Mouse (Mus musculus): ENCODE data around the gene Hdac9. TPM values are rescaled to one million over a fixed set of nuclear protein-coding genes. Genes with fewer than 3 reads are reported as not detected.

The Hdac9 gene
- 1 to 10 TPM; 3.6 to 6.6 (median 5.9) TPM for total RNA-seq (2022)

DNA sequence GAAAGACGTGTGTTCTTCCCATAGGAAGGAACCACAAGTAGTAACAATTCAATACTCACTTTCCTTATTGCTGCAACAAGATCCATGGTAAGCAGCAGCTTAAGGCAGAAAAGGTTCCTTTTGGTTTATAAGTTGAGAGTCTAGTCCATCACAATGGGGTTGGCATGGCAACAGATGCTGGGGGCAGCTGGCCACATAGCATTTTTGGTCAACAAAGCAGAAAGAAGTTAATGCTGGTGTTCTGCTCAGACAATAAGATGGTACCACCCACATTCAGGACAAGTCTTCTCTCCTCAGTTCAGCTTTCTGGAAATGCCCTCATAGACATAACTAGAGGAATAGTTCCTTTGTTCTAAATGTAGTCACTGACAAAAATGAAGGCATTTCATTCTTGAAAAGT, at the start of gene Hdac9:
TSS of gene Hdac9 (minus strand) at position 101 of the 400 bp plus-strand sequence.
- DNase-seq (ENCODE audit: low spot score in 2 of 2), result no peak

DNA sequence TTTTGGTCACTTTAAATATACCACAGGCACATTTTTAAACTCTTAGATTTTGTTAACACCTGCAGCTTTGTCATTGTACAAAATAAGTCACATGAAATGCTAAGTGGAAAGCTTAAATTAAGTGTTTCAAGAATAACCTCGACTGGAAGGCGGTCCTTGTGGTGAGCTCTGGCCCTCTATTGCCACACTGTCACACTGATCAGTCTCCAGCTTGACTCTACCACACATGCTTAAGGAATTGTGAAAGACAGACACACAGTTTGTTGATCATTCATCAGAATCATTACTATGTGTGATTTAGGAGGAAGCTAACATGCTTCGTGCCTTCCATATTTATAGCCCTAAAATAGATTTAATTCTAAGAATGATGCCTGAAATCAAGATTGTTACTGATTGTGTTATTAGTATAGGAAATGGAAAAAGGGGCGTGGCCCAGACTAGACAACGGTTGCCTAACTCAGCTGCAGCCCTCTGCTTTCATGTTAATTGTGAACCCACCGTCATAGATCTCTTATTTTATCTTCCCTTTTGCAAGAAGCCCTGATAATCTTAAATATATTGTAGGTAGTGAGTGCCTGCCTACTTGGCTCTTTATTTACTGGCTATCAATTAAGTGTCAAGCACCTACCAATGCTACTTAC, 32.3 kb upstream of the Hdac9 start:
- DNase-seq (ENCODE audit: low spot score in 2 of 2), result no peak

DNA sequence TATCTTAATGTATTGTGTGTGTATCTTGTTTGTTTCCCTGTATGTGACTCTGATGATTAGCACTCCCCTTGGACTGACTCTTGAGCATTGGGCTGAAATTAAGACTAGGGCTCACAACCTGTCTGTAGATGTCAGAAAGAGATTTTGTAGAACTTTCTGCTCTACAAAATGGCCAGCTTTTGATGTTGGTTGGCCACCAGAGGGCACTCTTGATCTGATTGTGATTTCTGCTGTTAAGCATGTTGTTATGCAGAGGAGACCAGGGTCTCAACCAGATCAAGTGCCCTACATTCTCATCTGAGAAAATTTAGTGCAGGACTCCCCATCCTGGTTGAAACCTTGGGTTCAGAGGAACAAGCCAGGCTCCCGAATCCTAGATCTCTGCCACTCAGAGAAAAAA, 21.0 kb upstream of the Hdac9 start:
- DNase-seq (ENCODE audit: low spot score in 2 of 2), result no peak

DNA sequence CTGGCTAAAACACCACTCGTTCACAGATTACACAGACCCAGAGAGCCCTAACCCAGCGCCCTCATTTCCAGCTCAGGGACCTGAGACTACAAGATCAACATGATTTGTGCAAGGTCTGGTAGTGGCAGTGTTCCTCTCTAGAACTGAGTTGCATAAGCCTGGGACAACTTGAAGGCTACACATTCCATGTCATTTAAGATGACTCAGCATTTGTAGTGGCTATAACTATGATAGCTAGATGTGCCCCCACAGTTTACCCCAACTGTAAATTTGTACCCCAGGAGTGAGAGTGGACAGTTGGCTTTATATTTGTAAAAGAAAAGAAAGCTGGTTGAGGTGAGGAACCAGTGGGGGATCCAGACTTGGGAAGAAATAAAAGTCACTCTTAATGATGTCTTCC, 8.9 kb downstream of the Hdac9 start:
- no peak for DNase-seq (ENCODE audit: low spot score in 2 of 2)

DNA sequence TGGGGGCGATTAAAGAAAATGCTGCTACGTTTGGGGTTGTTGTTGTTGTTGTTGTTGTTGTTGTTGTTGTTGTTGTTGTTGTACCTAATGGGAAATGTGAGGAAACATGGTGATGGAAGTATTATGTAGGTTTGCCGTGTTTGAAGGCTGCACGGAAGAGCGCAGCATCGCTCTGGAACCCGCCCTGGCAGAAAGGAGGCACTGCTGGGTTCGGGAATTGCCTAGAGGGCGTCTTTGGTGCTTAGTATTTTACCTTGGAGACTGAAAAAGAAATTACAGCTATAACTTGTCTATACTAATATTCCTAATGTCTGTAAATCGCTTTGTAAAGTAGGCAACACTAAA, 9.4 kb downstream of the Hdac9 start:
- no peak for DNase-seq (ENCODE audit: low spot score in 2 of 2)

DNA sequence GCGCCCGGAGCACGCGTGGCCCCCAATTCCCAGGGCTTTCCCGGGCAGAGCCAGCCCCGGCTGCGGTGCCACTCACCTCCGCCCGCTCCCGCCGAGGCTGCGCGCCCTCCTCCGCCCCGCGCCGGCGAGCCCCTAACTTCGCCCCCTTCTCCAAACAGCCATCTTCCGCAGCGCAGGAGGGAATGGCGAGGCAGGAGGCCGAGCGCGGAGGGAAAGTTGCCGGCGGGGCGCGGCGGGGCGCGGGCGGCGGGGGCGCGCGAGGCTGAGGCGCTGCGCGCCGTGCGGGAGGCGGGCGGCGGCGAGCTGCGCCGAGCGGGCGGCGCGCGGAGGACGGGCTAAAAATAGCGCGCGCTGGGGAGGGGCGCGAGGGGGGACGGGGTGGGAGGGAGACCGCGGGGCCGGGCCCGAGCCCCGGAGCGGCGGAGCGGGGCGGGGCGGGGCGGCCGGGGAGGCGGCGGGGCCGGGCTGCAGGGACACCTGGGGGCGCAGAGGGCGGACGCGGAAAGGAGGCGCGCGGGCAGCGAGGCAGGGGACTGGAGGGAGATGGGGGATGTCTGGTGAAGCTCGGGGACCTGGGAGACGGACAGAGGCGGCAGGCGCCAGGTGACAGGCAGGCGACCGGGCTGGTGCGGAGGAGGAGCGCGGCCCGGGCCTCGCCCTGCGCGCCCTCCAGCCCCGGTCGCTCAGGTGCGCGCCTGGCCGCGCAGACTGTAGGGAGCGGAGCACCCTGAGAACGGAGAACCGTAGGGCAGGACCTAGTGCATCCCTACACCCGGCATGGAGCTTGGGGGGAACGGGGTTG, 10.0 kb downstream of the Hdac9 start:
- DNase-seq (ENCODE audit: low spot score in 2 of 2), result no peak

DNA sequence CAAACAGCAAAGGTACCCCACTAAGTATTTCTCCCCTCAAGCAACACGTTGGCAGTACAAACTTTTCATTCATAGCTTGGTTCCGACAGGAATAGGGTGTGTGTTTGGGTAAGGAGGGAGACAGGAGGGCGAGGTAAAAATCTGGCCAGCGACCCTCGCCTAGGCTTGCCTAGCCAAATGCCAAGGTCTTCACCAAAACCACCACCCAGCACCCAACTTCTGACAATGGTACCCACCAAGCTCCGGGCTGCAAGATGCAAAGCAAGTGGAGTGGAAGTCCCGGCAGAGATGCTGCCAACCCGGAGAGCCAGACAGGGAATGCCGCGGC, 10.6 kb downstream of the Hdac9 start:
- no peak for DNase-seq (ENCODE audit: low spot score in 2 of 2)

DNA sequence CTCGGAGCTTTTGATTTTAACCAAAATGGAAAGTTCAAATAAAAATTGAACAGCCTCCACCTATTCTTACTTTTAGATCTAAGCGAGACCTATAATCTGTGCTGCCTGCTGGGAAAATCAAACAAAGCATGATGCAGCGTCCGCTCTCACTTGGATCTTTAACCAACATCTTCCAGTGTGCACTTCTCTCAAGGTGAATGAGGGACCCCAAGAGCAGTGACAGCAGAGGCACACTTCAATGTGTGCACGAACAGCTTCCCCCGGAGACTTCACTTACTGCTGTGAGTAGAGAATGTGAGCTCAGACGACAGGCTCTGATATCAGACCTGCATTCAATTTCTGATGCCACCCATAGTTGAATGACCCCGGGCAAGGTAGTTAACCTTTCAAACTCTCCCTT, 16.7 kb downstream of the Hdac9 start:
- DNase-seq (ENCODE audit: low spot score in 2 of 2), result no peak

DNA sequence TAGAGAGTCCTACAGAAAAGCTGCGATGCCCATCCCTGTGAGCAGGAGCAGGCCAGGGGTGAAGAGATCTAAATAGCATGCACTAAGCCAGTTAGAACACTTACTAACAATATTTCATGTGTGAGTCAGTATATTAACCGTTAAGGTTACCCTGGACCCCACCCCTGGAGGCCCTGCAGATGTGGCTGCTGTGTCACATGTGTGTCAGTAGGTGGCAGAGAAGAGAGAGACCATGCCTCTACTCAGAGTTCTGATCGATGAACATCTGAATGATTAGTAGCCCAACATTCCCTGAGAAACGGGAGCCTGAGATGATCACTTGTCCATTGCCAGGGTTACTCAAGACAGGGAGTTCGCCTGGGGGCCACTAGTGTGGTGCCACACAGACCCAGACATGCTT, 22.0 kb downstream of the Hdac9 start:
- no peak for DNase-seq (ENCODE audit: low spot score in 2 of 2)

DNA sequence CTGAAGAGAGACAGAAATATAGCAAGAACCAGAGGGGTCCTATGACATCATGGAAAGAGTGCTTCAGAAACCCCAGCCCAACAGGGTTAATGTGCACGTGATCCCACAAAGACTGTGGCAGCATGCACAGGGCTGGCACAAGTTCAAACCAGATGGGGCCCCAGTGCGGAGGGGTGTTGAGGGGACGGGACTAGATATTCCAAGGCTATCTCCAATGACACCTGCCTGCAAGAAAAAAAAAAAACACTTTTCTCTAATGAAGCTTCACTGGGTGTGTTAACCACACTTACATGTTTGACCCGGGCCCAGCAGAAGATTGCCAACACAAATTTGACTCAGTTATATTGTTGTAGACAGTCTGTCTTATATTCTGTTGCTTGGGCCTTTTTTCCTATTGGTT, 28.2 kb downstream of the Hdac9 start:
- DNase-seq (ENCODE audit: low spot score in 2 of 2), result no peak

DNA sequence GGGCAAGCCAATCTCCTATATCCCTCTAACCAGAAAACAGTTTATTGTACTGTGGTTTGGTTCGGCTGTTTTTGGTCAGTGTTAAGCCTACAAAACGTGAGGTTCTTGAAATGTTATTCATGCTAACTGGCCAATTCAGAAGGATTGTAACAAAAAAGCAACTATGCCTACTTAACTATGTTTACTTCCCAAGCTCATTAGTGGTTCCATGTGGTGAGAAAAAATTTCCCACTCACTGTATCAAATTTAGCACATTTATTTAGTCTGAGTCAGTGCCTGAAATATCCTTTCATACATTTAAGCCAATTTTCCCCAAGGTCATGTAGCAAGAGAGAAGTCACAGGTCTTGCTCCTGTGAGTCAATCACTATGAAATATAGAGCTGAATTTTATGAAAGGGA, 42.0 kb downstream of the Hdac9 start:
- no peak for DNase-seq (ENCODE audit: low spot score in 2 of 2)

DNA sequence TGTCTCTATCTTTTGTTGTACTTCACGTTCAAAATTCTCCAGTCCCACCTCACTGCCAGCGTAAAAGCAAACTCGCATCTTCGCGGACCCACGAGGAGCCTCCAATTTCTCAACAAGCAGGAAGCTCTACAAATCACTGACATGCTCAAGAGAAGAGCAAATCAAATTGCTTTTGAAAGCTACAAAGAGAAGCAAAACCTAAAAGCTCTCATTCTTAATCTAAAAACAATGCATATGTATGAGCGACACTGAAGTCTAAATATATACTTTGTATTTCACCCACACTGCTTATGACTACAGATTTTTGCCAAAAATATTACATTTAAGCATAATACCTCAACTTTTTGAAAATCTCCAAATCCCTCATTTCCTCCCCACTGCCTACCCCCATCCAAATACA, 45.9 kb downstream of the Hdac9 start:
- no peak for DNase-seq (ENCODE audit: low spot score in 2 of 2)

DNA sequence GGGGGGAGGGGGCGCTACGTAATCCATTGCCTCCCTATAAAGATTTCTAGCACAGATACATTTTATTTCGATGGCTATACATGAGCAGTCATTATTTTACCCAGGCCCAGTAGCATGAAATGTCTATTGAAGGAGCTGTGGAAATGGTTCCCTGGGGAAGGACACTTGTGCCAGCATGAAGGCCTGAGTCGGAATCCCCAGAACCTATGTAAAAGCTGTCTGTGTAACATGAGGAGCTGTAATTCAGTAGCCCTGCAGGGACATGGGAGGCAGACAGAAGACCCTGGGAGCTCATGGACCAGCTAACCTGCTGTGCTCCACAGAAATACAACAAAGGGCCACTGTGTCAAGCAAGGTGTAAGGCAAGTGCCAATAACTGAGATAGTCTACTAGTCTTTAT, 75.7 kb downstream of the Hdac9 start:
- no peak for DNase-seq (ENCODE audit: low spot score in 2 of 2)

DNA sequence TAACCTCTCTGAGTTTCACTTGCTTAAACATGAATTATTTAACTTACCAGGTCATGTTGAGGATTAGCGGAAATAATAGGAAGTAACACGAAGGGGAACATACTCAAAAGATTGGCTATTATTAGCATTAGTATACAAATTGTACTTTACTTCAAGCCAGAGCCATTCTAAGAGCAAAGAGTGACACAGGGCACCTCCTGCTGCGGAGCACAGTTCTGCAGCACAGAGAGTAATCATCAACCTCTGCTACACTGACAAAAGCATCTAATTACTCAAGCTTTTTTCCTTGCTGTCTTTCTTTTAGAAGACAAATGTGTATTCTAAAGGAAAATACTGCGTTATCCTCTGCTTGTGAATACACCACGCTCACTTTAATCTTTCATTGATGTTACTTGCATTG, 79.6 kb downstream of the Hdac9 start:
- no peak for DNase-seq (ENCODE audit: low spot score in 2 of 2)

DNA sequence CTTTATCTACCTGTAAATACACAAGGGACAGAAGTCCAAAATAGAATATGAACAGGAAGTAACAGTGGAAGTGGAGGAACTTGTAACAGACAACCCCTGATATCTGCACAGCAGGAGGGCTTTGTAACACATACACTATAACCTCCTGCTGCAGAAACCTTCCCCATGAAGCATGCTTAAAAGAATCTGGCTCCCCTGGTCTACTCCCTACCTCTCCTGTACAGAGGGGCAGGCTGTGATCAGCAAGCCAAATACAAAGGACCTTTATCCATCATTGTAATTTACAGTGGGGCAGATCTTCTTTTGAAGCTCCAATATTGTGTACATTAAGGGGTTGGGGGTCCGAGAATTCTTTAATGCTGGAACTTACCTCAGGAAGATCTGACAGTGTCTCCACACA, 80.0 kb downstream of the Hdac9 start:
- no peak for DNase-seq (ENCODE audit: low spot score in 2 of 2)

DNA sequence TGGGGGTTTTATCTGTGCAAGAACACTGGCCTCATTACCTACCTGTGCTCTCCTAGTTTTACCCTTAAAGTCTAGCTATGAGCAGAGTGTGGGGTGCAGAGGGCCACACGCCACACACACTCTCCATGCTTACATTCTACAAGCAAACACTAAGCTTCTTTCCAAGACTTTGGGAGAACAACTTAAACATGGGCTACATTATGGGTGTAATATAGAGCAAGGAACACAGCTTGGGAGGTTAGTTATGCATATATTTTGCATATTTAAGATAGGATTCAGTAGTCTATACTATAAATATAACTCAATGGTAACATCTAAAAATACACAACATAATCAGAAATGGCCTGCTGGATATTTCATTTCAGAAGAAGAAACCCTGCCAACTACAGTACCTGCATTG, 80.8 kb downstream of the Hdac9 start:
- no peak for DNase-seq (ENCODE audit: low spot score in 2 of 2)

DNA sequence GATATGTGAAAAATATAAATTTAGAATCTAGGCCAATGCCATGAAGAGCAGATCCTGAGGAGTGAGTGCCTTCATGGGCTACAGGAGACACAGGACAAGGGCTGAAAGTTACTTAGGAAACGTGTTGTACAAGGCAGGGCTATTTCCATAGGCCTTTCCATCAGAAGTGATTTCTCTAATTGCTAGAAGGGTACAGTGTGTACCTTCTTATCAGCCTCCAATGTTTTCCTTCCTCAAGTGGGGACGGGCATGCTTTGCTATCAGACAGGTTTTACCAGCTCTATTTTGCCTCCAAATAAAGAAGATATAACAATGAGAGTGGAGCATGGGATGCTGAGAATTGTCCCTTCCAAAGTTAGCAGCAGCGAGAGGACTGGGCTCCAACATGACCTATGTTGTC, 81.4 kb downstream of the Hdac9 start:
- no peak for DNase-seq (ENCODE audit: low spot score in 2 of 2)

DNA sequence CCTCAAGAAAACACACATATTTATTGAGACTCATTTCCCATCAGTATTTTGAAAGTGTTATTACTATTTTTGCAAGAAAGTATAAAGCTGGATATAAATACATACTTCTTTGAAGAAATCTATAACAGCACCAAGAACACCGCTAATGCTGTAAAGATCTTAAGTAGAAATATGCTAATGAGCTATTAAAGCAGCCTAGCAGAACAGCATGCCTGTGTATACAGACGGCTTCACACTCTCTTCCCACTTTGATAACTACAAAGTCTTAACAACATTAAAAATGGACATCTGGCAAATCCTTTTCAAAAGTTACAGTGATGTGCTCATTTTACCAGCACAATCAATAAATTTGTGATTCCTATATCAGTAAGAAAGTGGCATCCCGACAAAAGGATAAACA, 88.2 kb downstream of the Hdac9 start:
- no peak for DNase-seq (ENCODE audit: low spot score in 2 of 2)

DNA sequence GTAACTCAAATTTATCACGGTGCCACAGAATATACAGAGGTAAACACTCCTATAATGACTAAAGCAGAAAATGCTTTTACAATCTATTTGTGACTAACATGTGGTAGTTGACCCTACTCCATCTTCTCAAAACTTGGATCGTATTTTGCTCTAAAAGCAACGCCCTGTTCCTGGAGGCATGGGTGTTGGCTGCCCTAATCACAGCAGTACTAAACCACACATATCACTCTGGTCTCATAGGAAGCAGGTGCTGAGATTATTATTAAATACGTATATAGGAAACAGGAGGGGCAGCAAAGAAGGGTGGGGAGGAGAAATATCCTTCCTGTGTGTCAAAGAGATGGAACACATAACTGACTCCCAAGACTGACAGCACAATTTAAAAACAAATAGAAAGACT, 90.0 kb downstream of the Hdac9 start:
- no peak for DNase-seq (ENCODE audit: low spot score in 2 of 2)

DNA sequence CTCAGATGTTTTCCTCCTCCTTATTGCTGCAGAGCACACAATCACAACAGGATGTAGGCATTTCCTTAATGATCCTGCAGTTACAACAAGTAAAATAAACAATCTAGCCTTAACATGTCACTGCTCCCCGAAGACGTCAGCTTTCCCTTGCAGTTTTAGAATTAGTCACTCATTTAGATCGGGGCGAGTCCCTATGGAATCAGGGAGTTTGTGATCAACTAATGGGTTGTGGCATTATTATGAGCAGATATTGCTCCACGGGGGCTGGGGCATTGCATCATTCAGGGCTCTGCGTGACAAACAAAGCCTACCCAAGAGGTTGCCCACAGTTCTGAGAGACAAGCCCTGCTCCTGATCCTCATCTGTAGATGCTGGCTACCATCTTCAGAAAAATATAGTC, 96.7 kb downstream of the Hdac9 start:
- DNase-seq (ENCODE audit: low spot score in 2 of 2), result no peak

DNA sequence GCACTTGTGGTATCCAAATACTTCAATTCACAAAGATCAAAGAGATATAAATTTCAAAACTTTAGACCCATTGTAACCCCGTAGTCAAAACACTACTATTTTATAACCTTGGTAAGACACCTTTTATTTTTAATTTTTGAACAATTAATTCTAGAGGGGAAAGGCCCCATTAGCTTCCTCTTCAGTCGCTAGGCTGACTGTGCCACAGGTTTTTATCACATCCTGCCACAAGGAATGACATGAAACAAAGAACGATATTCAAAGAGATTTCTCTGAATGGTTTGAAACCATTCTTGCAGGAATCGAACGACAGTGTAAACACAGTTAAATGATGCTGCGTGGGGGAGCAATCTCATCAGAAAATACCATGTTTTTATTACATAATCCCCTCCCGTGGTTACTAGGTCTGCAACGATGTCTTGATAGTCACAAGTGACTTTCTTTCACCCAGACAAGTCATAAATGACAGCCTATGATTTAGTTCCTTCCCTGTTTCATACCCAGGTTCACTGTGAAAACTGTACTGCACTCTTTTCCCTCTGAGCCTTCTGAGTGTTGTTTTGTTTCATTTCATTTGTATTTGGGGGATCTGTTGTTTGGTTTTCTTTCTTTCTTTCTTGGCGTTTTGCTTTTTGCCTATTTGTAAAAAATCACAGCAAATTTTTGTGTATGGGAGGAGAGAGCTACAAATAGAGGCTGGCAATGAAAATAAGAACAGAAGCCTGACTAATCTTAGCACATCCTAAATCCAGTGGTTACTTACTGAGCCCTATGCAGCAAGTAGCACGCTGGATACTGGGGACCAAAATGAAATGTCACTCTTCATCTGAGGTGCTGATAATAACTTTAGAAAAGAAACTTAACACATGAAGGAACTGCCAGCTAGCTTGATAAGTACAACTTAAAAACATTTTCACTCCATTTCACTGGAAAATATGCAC, 105.0 kb downstream of the Hdac9 start:
- DNase-seq (ENCODE audit: low spot score in 2 of 2), result no peak

DNA sequence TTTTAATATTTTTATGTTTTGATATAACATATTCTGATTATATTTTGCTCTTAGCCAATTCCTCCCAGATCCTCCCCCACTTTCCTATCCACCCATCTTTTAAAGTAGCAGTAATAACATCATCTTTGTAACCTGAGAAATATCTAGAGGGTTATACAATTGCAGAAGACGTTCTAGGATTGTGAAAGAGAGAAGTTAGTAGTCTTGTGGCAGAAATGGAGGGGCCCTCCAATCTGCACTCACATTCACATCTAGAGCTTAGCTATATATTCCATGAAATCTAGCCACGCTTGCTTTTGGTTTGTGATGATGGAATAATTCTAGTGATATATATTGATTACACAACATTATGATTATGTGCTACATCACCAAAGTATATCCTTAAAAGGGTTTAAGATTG, 106.7 kb downstream of the Hdac9 start:
- no peak for DNase-seq (ENCODE audit: low spot score in 2 of 2)

DNA sequence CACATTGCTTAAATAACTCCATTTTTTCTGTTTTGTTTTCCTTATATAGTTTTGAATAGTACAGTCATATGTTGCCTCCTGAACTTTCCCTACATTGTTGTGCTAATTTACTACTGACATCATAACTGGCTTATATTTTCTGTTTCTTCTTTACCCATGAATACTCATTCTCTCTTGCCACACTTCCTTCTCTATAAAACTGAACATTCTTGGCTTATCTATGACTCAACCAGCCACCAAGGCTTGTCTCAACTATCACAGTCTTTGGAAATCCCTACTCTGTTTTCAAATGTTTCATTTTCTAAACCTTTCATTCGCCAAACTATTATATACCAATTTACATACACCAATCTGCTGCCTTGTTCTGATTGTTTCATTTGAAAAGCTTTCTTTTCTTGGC, 108.7 kb downstream of the Hdac9 start:
- DNase-seq (ENCODE audit: low spot score in 2 of 2), result no peak

Measured in gastrocnemius, adult 8-10 months (tissue).